Mouse (Mus musculus): Measurements from ENCODE around the gene Cbwd1.
"Not testable (repeated sequence)": the region's sequence is repeated elsewhere in the genome, so short reads cannot be mapped to it uniquely, and the experiment has no call there.

Gene Cbwd1

GRCm38 (mm10) chr19:24896536-24896935, 64.9 kb downstream of the Cbwd1 start:
- no peak for DNase-seq

- DNase-seq, result no peak
These were observed 74.5 kb downstream of the Cbwd1 start for GRCm38 (mm10) chr19:24886888-24887287.

GRCm38 (mm10) chr19:24885504-24885903, 75.9 kb downstream of the Cbwd1 start:
- peak; percentile 29 for DNase-seq

GRCm38 (mm10) chr19:24881237-24881636, 80.2 kb downstream of the Cbwd1 start:
- no peak for DNase-seq

GRCm38 (mm10) chr19:24875129-24875870, 86.1 kb downstream of the Cbwd1 start, which contains the start of gene Gm10053:
TSS of gene Gm10053 (plus strand) at chr19:24875686.
- DNase-seq, result not testable (repeated sequence)

- DNase-seq, result no peak
These were observed 87.5 kb downstream of the Cbwd1 start for GRCm38 (mm10) chr19:24873873-24874272.

DNA sequence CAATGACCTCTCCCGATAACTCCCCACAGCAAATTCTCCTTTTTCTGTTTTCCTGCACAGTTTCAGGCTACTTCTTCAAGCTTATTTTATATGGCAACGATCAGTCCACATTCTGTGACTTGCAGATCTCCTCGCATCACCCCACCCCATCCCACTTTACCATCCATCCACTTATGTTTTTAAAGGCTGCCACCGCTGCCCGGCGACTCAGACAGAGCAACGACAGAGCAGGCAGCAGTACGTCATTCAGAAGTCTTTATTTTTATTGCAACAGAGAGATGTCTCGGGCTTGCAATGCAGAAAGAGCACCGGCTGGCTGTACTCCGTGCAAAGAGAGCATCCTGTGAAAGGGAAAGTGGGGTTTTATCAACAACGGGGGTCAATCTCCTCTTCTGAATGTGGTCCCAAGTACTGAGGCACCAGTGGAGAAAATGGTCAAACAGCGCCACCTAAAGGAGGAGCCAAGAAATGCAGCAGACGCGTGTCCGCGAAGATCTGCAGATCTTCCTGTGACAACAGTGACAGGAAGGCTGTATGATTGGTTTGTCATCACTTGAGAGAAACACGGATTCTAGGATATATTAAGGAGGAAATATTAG, 90.3 kb downstream of the Cbwd1 start:
- peak; percentile 79 for DNase-seq

Measured in right cerebral cortex, postnatal 4 days (tissue).